Mouse (Mus musculus) cerebellum, adult 9-11 months (tissue): ENCODE measurements around the gene Gpc5.

ENCODE experiments used
- DNase-seq: peaks from one replicate; pipeline ENCODE4 v3.0.0; 2022

Gpc5 gene

DNA sequence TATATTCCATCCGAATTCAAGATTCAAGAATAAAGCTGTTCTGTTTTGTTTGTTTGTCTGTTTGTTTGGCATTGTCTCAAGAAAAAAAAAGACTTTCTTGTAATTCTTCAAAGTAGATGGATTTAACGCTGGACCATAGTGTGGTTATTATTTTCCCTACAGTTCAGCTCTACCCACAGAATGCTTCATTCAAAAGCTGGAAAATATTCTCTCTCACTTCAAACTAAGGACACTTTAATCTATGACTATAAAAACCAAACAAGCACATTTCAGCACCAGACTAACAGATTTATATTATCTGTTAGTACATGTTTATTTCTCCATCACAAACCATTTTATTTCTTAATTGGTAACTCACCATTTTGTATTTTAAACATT lies 489.2 kb downstream of the Gpc5 start:
- no peak for DNase-seq

DNA sequence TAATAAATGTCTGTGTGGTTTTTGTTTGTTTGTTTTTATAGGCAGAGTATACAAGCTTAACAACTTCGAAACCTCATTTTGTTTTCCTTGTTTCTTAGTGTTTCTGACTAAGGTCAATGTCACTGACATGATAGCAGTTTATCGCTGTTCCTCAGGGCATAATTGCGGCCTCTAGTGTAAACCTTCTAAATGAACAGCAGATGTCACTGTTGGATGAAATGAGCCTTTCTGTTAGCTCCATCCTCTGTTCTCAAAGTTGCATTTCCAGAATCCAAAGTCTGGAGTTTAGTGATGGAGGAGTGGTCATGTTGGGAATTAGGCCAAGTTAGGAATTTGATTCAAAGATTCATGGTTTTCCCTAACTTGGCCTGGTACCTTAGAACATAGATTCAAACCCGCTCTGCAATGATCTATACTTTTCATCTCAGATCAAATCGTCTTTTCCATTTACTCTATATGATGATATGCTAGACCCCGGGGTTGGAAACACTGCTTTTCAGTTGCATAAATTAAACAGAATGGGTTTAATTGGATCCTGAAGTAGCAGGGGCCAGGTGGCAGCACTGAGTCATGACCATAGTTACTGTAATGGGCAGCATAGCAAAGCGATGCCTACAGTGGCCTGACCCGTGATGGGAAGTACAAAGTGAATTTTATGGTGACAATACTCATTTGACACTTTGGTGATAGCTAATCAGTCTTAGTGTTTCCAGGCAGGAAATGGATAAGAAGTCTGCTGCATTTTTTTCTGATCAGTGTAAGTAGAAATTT lies 508.4 kb downstream of the Gpc5 start:
- no peak for DNase-seq

DNA sequence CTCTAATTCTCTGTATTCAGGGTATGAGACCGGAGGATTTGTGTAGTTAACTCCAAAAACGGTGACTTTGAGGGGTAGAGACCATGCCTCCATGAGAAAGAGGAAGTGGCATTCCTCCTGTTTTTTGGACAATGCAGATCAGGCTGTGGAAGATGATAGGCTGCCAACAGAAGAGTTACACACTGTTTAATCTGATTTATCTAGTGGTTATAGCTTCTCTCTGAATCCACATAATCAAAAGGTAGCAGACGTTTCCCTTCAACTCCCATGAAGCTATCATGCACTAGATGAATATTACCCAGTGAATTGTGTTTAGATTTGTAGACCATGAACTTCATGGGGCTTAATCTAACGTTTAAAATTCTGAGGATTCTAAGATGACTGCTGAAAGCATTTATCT lies 522.1 kb downstream of the Gpc5 start:
- DNase-seq: no peak

DNA sequence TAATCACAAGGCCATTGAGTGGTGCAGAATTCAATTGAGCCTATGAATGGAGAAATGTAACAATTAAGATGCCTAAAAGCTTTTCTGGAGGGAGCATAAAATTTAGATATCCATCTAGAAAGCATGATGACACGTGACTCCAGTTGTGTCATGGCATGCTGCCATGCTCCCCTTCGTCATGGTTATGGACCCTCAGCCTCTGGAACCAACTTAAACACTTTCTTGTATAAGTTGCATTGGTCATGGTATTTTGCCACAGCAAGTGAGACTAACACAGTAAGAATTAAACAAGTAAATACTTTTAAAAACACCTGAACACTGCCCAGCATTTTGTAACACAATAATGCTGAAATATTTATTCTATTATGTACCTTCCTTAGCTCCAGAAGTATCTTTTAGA lies 524.3 kb downstream of the Gpc5 start:
- DNase-seq: no peak

DNA sequence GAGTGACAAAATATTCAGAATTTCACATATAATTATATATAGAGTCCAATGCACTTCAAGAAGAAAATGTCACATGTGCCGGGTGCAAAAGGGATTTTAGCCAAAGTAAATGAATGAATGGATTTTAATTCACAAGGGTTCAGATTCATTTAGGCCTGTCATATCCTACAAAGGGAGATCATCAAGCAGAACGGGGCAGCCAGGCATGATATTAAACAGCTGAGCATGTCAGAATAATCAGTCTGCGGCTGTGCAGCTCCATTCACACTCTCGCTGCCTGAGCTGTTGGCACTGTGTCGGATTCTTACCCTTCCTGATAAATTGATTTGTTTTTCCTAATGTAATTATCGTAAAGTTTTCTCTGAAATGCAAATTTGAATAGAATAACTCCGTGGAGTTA lies 524.8 kb downstream of the Gpc5 start:
- DNase-seq: no peak

DNA sequence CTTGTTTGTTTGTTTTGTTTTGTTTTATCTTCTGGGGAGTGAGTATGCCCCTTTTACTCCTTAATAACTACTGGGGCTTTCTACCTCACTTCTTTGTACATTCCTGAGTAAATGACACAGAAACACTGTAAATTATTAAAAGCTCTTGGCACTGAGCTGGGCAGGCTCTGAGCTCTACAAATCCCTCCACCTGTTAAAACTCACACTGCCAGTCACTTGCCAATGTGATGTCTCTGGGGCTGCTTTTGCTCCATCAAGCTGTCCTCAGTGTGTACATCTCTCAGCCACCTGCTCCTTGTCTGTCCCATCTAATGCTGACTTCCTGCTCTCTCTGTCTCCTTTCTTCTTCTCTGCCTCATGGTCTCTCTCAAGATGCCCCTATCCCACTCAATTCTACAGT lies 528.5 kb downstream of the Gpc5 start:
- no peak for DNase-seq

DNA sequence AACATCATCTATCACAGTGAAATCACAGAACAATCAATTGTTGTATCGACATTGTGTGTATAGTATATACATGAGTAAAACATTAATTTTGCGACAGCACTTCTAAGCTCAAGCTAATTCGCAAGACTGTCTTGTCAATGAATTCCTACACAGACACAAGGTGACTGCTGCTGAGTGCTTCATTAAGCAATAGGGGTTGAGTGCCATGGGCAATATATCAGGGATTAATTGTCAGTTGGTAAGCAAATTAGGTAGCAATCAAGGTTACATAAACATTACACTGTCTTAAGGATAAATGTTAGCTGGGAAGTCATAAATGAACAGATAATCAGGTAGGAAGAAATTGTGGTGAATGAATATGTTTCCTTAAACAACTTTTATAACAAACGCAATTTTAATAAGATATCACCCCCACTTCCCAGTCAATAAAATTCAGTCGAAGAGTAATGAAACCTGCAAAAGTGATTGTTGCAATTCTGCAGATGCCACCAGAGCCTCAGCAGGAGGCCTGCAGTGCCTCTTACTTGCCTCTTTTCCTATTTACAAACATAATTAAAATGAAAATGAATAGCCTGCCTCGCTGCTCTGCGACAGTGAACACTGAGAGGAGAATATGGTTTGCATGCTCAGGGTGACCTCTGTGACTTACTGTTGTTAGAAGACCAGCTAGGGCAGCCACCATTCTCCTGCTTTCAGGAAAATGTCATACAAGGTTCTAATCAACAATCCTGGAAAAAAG lies 539.3 kb downstream of the Gpc5 start:
- no peak for DNase-seq

DNA sequence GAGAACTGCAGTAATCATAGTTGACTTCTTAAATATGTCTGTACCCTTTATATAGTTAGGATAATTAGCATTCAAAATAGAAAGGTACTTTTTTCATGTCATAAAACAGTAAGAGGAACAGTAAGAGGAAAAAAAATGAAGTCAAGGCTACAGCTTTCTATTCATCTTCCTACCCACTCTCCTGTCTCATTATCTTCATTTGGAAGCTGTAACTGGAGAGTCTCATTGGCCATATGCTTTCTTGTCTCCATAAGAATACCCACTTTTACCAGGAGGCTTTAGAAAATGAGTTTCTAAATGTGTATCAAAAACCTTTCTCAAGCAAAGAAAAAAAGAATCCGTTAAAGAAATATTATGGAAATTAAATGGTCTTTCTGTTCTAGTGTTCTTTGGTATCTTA lies 541.3 kb downstream of the Gpc5 start:
- DNase-seq: no peak

DNA sequence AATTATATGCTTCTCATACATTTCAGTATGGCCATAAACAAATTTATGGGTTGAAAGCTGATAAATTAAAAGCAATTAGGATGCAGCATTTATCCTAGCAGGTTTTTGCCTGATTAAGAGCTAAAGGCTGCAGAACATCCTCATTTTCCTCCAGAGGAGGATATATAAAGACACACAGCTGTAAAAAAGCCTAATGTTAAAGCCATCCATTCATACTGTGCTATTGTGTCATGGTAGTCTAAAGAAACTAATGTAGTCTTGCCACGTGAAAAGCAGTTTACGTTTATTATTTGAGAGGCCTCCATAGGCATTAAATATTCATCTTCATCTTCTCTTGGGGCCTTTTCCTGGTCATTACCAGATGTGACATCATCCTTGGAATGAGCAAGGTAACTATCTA lies 587.9 kb downstream of the Gpc5 start:
- DNase-seq: no peak

DNA sequence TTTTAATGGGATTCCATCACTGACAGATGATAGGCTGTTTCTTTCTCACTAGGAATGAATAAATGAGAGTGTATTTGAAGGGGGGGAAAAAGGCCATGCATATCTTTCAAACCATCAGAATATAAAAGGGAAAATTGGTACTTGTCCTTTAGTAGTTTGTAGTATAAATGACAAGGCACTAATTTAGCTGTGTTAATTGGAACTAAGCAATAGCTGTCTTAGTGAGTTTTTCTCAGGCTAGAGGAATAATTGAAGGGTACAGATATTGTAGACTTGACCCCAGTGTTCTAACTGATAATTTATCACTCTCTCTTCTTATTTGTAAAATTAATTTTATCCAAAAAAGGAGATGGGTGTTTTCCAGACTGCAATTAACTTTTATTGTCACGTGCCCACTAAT lies 654.0 kb downstream of the Gpc5 start:
- no peak for DNase-seq

DNA sequence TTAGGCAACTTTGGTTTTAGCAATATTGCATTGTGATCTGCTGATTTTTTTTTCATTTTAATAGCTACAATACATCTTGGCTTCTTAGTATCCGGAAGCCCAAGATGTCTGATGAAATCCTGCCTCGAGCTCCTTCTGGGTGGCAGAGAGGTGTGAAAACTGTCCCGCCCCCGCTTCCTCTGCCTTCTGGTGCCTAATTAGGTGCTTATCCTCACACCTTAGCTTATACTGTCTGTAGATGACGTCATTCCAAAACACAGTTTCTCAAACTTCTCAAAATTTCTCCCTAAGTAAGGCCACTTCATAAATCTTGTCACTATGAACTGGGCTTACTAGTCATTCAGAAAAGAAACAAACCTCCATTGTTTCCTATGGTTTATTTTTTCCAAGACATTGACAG lies 668.2 kb downstream of the Gpc5 start:
- DNase-seq: no peak

DNA sequence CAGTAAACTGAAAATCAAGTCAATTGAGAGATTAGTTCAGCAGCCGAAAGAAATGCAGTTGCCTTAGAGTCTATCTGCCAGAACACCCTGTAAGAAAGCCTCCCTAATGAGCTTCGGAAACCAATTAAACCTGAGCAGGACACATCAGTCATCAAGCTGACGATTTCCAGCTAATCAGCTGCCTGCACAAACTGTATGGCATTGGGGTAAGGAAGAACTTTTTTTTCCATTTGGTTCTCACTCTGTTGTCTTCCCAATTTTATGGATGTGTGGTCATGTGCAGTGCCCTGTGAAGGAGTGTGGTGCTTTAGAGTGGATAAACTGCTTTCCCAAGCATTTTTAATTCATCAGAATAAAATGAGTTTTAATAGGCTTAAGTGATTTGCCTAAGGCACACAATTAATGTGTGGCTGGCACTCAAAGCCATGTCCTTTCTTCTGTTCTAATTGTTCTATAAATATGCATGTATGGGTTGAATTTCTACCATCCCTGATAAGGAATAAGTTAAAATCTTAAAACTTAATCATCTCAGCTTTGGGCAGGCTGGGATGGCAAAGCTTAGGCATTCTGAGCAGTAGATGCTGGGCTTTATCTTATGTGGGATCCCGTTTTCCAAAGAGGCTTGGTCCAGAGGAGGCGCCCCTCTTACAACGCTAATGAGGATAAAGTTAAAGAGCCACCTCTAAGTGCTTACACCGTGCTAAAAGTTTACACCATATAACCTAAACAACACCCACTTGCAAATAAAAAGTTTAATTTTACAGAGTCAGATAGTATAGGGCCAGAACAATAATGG lies 687.6 kb downstream of the Gpc5 start:
- no peak for DNase-seq

DNA sequence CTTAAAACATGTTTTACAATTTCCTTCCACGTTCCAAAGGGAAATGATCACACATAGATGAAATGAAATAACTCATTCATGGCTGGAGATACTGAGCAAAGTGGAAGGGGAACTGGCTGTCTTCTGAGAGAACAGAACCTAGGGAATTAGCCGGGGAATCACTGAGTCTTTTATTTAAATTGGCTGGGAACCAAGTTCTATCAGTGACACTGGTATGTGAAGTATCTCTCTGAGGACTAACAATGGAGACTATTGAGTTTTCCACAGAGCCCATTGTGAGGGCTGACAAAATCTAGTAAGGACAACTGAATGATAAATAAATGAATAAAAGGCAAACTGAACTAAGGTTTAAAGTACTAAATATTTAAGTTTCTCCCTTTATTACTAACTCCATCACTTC lies 712.7 kb downstream of the Gpc5 start:
- no peak for DNase-seq

DNA sequence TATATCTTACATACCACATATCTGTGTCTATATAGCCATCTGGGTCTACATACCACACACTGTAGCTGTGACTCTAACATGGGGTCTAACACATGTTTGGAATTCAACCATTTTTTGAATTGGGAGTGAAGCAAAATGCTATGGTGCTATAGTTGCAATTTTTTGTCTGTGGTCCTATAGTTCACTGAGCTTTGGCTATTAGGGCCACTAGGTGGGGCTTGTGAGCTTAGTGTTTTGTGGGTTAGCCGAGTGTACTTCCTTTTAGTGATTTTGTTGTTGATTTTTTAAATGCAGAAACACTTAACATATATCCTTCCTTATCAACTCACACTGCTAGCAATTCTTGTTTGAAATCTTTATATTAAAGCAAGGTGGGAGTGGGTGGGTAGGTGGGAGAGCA lies 727.0 kb downstream of the Gpc5 start:
- DNase-seq: no peak

DNA sequence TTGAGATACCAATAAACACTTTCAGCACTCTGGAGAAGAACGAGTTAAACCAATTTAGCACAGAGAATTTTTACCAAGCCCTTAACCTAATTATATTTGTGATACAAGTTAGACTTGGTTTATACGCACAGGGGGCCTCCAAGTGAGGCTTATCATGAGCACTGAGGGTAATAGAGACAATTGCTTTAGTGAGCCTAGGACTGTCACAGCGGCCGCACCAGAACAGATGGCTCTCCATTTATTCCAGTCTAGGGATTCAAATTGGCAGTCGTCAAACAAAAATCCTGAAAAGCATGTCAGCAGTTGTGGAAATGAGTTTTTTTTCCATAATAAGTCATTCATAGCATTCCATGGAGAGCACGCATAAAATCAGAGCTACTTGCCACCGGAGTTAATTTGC lies 729.6 kb downstream of the Gpc5 start:
- DNase-seq: no peak

DNA sequence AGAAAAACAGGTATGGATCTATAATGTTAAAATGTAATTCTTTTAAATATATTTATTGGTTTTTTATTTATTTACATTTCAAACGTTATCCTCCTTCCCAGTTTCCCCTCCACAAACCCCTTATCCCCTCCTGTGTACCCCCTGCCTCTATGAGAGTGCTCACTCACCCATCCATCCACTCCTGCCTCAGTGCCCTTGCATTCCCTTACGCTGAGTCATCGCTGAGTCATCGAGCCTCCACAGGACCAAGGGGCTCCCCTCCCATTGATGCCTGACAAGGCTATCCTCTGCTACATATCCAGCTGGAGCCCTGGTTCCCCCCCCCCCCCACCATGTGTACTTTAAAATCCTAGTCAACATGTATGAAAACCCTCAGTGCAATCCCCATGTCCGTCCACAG lies 738.5 kb downstream of the Gpc5 start:
- DNase-seq: no peak

DNA sequence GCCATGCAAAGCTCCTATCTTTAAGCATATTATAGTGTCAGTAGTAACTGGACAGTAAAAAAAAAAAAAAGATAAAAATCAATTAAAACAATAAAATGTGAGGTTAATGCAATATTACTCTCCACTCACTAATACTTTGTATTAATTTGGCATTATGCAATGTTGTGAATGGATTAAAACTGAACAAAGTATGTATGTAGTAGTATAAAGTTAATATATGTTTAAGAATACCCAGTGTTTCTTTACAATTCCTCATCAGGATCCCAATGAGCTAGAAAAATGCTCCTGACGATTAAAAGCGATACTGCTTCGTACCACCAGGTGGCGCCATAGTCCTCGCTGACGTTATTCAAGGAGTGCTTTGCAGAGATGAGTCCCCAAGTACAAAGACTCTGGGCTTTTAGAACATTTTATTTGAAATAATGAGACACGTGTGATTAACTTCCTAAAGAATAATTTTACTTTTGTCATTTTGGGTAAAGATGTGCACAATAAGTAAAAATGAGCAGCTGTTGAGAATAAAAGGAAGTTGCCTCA lies 739.3 kb downstream of the Gpc5 start:
- peak; percentile 16 for DNase-seq

DNA sequence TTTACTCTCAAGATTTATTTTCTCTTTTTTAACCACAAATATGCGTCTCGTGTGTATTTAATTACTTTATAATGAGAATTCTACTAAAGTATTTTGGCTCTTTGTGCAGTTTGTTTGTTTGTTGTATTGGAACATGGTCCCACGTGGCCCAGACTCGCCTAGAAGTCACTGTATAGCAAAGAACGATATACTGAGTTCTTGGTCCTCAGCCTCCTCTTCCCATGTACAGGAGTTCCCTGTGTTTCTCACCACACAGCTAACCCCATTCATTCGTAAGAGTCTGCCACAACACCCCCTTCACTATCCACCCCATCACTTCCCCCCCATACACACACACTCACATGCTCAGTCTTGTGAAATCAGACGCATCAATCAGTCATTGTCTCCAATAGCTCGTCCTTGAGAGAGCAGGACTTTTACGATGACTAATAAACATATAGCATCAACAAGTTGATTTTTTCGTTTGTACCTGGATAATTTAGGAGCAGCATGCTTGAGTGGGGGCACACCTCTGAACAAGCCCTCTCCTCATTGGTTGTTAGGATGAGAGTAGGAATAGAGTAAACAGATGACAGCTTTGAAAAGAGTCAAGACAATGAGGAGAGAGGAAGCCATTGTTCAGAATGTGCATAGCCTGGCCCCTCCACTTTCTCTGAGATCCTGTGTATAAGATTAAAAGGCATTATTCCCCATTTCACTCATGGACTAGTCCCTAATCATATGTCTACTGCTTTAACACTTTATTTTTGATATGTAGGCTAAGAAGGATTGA lies 740.0 kb downstream of the Gpc5 start:
- no peak for DNase-seq

DNA sequence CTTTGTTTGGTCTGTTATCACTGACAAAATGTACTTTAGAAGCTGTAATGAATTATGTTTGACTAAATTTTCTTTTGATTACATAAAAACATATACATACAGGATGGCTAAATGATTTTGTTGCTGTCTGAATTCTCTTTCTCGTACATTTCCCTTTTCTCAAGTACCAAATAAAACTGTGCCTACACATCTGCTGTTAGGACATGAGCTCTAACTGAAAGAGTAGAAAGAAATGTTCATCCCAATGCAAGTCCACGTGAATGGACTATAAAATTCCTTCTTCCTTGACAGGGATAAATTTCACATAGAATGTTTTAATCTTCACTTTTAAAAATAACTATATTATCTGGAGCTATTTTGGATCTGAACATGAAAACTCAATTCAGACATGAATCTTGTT lies 751.8 kb downstream of the Gpc5 start:
- DNase-seq: no peak

DNA sequence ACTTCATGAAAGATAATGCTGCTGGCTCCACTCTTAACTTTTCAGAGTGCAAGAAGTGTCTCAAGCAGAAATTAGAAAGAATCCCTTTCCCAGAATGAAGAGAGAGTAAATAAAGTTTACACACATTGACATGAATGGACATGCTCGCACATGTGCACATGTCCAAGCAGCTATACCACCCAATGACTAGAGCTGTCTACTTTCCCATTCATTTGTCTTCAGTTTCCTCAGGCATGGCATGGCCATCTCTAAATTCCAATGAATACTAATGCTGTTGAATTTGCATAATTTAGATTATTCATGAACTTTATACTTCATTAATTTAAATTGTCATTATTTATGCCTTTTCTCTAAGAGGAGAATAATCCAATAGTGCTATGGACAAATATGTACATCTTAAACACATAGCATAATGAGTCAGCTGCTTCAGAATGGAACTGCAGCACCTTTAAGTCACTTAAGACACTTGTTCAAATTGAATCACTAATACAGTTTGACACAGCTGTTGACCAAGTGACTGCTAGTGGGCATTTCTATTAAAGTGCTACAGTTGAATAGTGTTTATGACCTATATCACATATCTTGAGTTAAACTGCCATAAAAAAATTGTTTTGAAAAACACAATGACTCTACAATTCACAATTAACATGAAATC lies 752.9 kb downstream of the Gpc5 start:
- DNase-seq: no peak

DNA sequence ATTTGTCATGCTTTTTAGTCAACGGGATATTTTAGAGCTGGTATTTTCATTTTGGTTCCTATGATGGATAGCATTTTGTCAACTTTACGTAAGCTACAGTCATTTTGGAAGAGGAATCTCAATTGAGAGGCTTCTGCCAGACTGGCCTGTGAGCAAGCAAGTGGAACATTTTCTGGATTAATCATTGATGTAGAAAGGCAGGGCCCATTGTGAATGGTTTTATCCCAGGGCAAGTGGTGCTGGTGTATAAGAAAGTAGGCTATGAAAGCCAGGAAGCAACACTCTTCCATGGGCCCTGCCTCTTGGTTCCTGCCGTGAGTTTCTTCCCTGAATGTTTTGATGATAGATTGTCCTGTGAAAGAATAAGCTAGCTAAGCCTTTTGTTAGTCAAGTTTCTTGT lies 777.1 kb downstream of the Gpc5 start:
- no peak for DNase-seq

DNA sequence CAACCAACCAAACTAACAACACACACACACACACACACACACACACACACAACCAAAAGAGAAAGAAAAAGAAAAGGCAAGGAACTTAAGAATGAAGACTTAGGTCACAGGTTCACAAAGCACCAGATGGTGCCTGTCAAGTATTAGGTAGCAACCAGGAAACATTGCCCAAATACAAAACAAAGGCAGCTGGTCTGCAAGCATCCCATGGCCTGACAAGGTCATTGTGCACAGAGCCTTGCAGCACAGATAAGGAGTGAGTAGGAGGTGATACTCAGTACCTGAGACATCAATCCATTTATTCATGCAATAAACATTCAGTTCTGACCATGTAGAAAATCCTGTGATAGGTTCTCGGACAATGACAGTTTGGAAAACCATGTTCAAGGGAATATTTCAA lies 884.0 kb downstream of the Gpc5 start:
- DNase-seq: no peak
